Mouse (Mus musculus) heart, postnatal 0 days (tissue): ENCODE data around the gene Rbfox1.

Experiments
- CTCF ChIP-seq: IDR thresholded peaks from 2 replicates; pipeline ENCODE4 v1.5.1; 2016; ENCODE audit warnings: antibody characterized with exemption, control low read depth, low read depth
- EP300 ChIP-seq: IDR thresholded peaks from 2 replicates; pipeline ENCODE4 v1.6.1; 2016; ENCODE audit warnings: antibody characterized with exemption, low read depth

DNA sequence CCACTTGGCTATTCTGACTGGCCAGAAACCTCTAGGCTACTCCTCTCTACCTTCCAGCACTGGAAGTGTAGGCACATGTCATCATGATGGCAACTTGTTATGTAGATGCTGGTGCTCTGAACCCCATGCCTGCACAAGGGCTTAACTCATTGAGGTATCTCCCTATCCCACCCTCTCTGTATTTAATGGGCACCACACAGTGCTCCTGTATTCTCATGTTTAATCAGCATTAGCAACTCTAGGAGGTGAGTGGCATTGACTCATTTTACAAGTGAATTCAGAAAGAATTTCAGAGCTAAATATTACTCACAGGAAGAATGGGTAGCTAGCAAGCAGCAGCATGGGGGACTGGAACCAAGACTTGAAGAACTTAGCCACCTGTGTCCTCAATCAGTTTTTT, 321.3 kb downstream of the Rbfox1 start:
- TF ChIP-seq EP300 (no peak), CTCF (no peak)
